Mouse (Mus musculus) G1E (cell line): ENCODE results near the gene D16Ertd472e.

Source experiments
- CTCF ChIP-seq: IDR thresholded peaks from 2 replicates; pipeline ENCODE4 v1.5.1; 2012; ENCODE audit warnings: low read depth, low read length, inconsistent platforms, mixed read lengths
- GATA1 ChIP-seq: IDR thresholded peaks from 2 replicates; pipeline ENCODE4 v1.6.1; 2012; ENCODE audit warnings: borderline replicate concordance, low read length, inconsistent platforms, mixed read lengths
- POLR2AphosphoS5 ChIP-seq: IDR thresholded peaks from 2 replicates; pipeline ENCODE4 v1.6.1; 2012; ENCODE audit warnings: low read depth, low read length, inconsistent platforms; ENCODE audit not compliant: insufficient replicate concordance
- TAL1 ChIP-seq: conservative IDR thresholded peaks from 2 replicates; pipeline ENCODE4 v1.6.1; 2012; ENCODE audit warnings: low read depth, low read length, inconsistent platforms, mixed read lengths

- no peak for TF ChIP-seq CTCF
- no peak for TF ChIP-seq GATA1
- TF ChIP-seq TAL1 = no peak
- TF ChIP-seq POLR2AphosphoS5 = no peak
Observed at GRCm38 (mm10) chr16:78502492-78502891, 74.0 kb downstream of the D16Ertd472e start.
